Mouse (Mus musculus) adrenal gland, adult 2 months (tissue): ENCODE measurements around the gene Trim59. TPM values are rescaled to one million over a fixed set of nuclear protein-coding genes. Genes with fewer than 3 reads are reported as not detected.

ENCODE experiments used
- DNase-seq: peaks from one replicate; pipeline ENCODE4 v3.0.0; 2021
- microRNA-seq, 2 experiments: library from miRNA; unstranded; fragments of <30 nt; microRNA quantifications; one replicate each; pipeline ENCODE4 v1.2.0; 2021
- polyA plus RNA-seq: library from polyadenylated mRNA; depleted of rRNA; stranded (reverse); fragments of >200 nt; gene quantifications from 2 replicates; pipeline ENCODE4 v1.2.3, GENCODE M21; 2012; rRNA removed
- total RNA-seq, 2 experiments: library from RNA; stranded (reverse); gene quantifications; 2 replicates each; pipeline ENCODE4 v1.2.3; 2021

The Trim59 gene
- total and polyA plus RNA-seq, 3 experiments = 0.97 to 6.7 (median 5.4) TPM

DNA sequence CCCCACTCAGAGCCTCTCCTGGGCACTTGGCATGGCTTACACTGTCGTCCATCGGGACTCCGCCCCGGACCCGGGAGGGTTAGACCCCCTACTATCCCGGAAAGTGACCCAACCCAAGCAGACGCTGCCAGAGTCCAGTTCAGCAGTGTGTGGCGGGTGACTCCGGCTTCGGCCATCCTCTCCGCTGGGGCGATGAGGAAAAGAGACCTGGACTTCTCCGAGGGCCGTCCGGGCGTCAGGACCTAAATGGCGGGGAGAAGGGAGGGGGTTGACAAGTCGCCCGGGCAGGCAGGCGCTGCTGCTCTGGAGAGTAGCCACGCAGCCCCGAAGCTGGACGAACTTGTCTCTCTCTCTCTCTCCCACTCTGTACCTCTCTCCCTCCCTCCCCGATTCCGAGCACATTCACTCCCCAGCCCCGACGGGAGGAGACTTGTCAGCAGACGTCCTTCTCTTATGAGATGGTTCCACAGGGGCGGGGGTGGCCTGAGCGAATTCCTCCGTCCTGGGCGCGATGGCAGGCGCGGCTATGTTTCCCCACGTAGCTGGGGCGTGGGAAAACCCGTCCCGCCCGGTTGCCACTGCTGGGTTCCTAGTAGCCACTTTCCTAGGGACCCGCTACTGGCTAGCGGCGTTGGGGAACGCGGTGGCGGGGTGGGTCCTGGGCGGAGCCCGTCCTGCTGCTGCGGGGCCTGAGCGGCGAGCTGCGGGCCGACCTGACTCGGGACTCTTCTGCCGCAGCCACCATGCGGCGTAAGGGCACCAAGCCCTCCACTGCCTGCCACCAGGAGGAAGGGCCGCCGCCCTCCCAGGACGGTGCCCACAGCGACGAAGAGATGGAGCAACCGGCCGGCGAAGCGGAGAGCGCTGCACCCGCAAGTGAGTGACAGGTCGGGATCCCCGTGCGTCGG is 39.0 kb downstream of the Trim59 start:
- DNase-seq = peak; percentile 82

DNA sequence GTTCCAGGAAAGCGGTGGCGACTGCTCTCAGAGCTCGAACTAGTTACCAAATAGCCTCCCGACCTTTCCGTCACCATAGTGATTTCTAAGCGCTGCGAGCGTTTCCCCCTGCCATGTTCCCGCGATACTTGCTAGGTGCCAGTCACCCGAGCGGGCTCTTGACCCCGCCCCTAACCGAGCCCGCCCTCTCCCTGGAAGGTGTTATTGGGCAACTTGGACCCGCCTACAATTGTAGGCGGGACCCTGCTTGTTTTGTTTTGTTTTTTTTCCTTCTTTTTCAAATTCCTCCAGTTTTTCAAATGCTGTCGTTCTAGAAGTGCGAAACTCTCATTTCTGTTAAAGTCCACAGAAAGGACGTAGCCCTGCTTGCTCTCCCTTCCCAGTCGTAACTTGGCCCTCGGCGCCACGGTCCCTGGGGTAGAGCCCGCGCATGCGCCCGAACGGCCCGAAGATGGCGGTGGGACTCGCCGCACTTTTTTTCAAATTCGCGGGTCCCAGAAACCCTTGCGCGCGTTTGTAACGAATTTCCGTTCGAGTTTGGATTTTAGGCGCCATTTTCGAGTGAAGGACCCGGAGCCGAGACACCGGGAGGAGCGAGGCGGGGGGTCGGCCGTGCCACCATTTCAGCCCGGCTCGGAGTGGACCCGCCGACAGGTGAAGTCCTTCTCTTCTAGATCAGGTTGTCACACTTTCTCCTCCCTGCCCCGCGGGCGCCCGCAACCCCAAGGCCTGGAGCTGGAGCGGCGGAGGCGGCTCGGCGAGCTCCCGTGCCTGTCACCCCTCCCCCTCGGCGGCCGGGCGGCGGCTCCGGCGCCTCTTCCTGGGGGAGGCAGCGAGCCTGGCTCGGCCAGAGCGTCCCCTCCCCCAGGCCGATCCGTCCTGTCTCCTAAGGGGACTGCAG is 39.9 kb downstream of the Trim59 start, which contains the start of the genes Ift80 and Smc4:
Gene Ift80, minus strand, starts transcription at position 134 of the 901 bp plus-strand sequence.
Gene Smc4, plus strand, starts transcription at position 302 of the 901 bp plus-strand sequence.
- DNase-seq = peak; percentile 96

DNA sequence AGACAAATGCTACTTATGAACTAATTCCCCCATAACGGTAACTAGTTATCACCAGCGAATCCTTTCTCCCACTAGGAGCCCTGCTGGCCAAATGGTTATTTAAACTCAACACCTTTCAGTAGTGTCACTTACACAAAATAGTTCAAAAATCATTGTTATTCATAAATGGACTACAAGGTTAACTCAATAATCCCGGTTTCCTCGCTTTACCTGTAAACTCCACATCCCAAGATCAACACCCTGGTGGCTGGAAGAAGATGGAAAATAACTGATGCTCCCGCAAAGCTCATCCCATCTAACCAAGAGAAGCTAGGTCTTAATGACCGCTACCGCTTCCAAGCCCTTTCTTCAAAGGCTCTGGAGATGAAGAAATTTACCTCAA is 40.5 kb downstream of the Trim59 start:
- peak; percentile 9 for DNase-seq

DNA sequence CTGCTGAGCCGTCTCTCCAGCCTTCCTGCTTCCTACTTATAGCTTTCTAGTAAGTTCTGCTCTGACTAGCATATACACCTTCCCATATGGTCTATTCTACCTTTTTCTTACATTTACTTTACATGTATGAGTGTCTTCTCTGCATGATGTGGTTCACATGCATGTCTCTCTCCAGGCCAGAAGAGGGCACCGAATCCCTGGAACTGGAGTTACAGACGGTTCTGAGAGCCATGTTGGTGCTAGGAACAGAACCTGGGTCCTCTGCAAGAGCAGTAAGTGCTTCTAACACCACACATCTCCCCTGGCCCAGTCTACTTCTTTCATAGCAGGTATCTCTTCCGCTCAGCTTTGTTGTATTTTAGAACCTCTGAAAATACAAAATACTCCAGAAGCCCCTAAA is 41.8 kb downstream of the Trim59 start:
- DNase-seq = no peak

DNA sequence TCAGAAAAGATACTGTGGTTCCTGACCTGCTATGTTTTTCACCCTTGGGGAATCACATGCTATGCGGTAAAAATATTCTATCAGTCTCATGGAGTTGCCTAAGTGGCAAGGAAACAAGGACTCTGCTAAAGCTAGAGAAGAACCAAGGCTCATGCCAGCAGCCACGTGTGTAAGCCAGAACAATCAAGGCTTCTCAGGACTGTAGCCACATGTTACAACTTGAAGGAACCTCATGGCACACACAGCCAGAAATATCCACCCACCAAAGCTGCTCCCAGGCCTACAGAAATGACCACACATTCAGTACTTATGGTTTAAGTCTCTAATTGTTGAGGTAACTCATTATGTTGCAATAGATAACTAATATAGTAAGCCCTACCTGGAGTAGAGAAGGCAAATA is 58.0 kb downstream of the Trim59 start:
- no peak for DNase-seq

Small RNAs within 50 kb of the gene (microRNA-seq; reads per million reads assigned to microRNA genes)
- gene Mir15b = 1,156 to 1,262 reads per million in 2 experiments
- gene Mir16-2 = 246 to 304 reads per million in 2 experiments

Other genes with a start within 250 kb of the Trim59 start
- gene 1110032F04Rik, start 175.2 kb downstream of the Trim59 start, total RNA-seq = not detected
- gene 1110032F04Rik, start 175.2 kb downstream of the Trim59 start, polyA plus RNA-seq = 0.31 and 0.37 TPM in 2 replicates
- gene Ift80, start 40.2 kb downstream of the Trim59 start, total RNA-seq = 10 to 100 TPM; 21.1 to 31.4 TPM
- gene Ift80, start 40.2 kb downstream of the Trim59 start, polyA plus RNA-seq = 0.64 and 0.88 TPM in 2 replicates
- 10 to 100 TPM; 26.1 to 26.9 TPM for gene Smc4, start 40.0 kb downstream of the Trim59 start, total RNA-seq
- 5.7 and 6.2 TPM in 2 replicates for gene Smc4, start 40.0 kb downstream of the Trim59 start, polyA plus RNA-seq
- 10 to 100 TPM; 49.9 to 71.0 TPM for gene Kpna4, start 82.4 kb upstream of the Trim59 start, total RNA-seq
- gene Kpna4, start 82.4 kb upstream of the Trim59 start, polyA plus RNA-seq = 7.2 and 7.7 TPM in 2 replicates
- gene Arl14, start 177.7 kb upstream of the Trim59 start, total RNA-seq = not detected
- not detected in 2 replicates for gene Arl14, start 177.7 kb upstream of the Trim59 start, polyA plus RNA-seq